Mouse (Mus musculus): ENCODE results near the gene B230104I21Rik. TPM values are rescaled to one million over a fixed set of nuclear protein-coding genes. Genes with fewer than 3 reads are reported as not detected.

Gene B230104I21Rik
- polyA plus RNA-seq, 1 experiment from 2014 or later = not detected

GRCm38 (mm10) chr4:154375939-154376625, 40.2 kb downstream of the B230104I21Rik start:
- H3K27ac ChIP-seq = no peak overlapping the region
- no peaks in the 10 kb centered on the region for H3K27me3 ChIP-seq
- no peaks in the 10 kb centered on the region for H3K9me3 ChIP-seq (replicated peaks)
- H3K4me1 ChIP-seq (replicated peaks) = peaks cover 9% of the 10 kb centered on the region; the same call in 1 of the 2 replicates
- no peak overlapping the region for H3K9ac ChIP-seq
- H3K4me3 ChIP-seq (replicated peaks) = no peak overlapping the region
- WGBS (ENCODE audit: insufficient replicate concordance) = 55% methylated on average over 10 of the region's 10 CpGs
- ATAC-seq (ENCODE audit: low read depth) (peak; percentile 48; the same call in 1 of the 2 replicates), DNase-seq (no peak)
- H3K36me3 ChIP-seq = no peaks in the 10 kb centered on the region
- H3K4me2 ChIP-seq = no peak overlapping the region

GRCm38 (mm10) chr4:154378876-154379275, 42.9 kb downstream of the B230104I21Rik start:
- 69% methylated on average over 2 of the region's 2 CpGs for WGBS (ENCODE audit: insufficient replicate concordance)
- Histone ChIP-seq H3K4me1 (replicated peaks) (peaks cover 9% of the 10 kb centered on the region; the same call in 1 of the 2 replicates), H3K4me2 (no peak overlapping the region), H3K36me3 (no peaks in the 10 kb centered on the region), H3K4me3 (replicated peaks) (no peak overlapping the region), H3K27ac (no peak overlapping the region), H3K9ac (no peak overlapping the region), H3K9me3 (replicated peaks) (no peaks in the 10 kb centered on the region), H3K27me3 (no peaks in the 10 kb centered on the region)
- ATAC-seq (ENCODE audit: low read depth) = no peak
- DNase-seq = no peak

DNA sequence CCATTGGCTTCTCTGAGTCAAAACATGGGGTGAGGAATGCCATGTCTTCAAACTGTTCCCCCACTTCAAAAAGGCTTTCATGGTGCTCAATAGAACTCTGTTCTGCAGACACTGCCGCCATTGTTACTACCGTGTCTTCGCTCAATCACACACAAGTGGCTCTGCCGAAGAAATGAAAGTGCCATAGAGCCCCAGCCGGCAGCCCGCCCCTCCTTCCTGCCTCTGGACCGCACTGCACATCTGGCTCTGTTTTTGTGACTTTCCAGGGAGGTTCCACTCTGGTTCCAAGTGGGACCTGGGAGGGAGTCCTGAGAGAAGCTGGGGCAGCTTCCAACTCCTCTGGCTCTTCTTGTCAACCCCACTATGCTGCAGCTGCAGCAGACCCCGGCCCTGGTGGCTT, 49.3 kb downstream of the B230104I21Rik start:
- DNase-seq (no peak), ATAC-seq (ENCODE audit: low read depth) (no peak)
- Histone ChIP-seq H3K27ac (no peak overlapping the region), H3K27me3 (no peaks in the 10 kb centered on the region), H3K4me3 (replicated peaks) (no peak overlapping the region), H3K36me3 (no peaks in the 10 kb centered on the region), H3K4me2 (no peak overlapping the region), H3K9ac (no peak overlapping the region), H3K9me3 (replicated peaks) (no peaks in the 10 kb centered on the region), H3K4me1 (replicated peaks) (peaks cover under 1% of the 10 kb centered on the region)
- 69% methylated on average over 8 of the region's 8 CpGs for WGBS (ENCODE audit: insufficient replicate concordance)

- H3K27ac ChIP-seq = no peak overlapping the region
- peaks cover 6% of the 10 kb centered on the region for H3K4me1 ChIP-seq (replicated peaks)
- H3K9me3 ChIP-seq (replicated peaks) = no peaks in the 10 kb centered on the region
- DNase-seq = no peak
- H3K4me3 ChIP-seq (replicated peaks) = no peak overlapping the region
- H3K27me3 ChIP-seq = no peaks in the 10 kb centered on the region
- ATAC-seq (ENCODE audit: low read depth) = no peak
- WGBS (ENCODE audit: insufficient replicate concordance) = 38% methylated on average over 2 of the region's 2 CpGs
- no peak overlapping the region for H3K4me2 ChIP-seq
- no peak overlapping the region for H3K9ac ChIP-seq
- H3K36me3 ChIP-seq = no peaks in the 10 kb centered on the region
Measured at GRCm38 (mm10) chr4:154385918-154386317, 50.0 kb downstream of the B230104I21Rik start.

GRCm38 (mm10) chr4:154386810-154387209, 50.9 kb downstream of the B230104I21Rik start:
- no peak for ATAC-seq (ENCODE audit: low read depth)
- 57% methylated on average over 8 of the region's 8 CpGs for WGBS (ENCODE audit: insufficient replicate concordance)
- no peak overlapping the region for H3K27ac ChIP-seq

DNA sequence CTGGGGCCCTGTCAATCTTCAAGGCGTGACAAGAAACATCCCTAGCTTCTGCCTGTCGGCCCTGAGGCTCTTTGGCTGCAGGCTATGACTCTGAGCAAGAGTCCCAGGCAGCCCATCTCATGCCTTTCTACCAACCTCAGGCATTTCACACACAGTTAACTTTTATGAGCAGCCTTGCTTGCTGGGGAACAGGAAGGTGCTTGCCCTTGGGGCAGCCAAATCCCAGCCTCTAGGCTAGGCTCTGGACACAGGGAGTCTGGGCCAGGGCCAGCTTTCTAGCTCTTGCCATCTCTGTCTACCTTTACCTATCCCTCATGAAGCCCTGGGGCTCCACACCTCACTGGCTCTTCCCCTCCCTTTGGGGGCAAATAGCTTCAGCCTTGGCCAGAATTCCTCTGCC, 53.7 kb downstream of the B230104I21Rik start:
- Histone ChIP-seq H3K36me3 (no peaks in the 10 kb centered on the region), H3K9ac (no peak overlapping the region), H3K27me3 (no peaks in the 10 kb centered on the region), H3K4me3 (replicated peaks) (no peak overlapping the region), H3K4me1 (replicated peaks) (peaks cover 16% of the 10 kb centered on the region), H3K9me3 (replicated peaks) (no peaks in the 10 kb centered on the region), H3K27ac (no peak overlapping the region), H3K4me2 (no peak overlapping the region)
- 60% methylated on average over 2 of the region's 2 CpGs for WGBS (ENCODE audit: insufficient replicate concordance)
- ATAC-seq (ENCODE audit: low read depth) (no peak), DNase-seq (no peak)

More at GRCm38 (mm10) chr4:154386810-154387209, 50.9 kb downstream of the B230104I21Rik start:
- H3K4me3 ChIP-seq (replicated peaks) = no peak overlapping the region
- no peaks in the 10 kb centered on the region for H3K9me3 ChIP-seq (replicated peaks)
- no peaks in the 10 kb centered on the region for H3K36me3 ChIP-seq
- H3K9ac ChIP-seq = no peak overlapping the region
- no peak overlapping the region for H3K4me2 ChIP-seq
- peaks cover 6% of the 10 kb centered on the region for H3K4me1 ChIP-seq (replicated peaks)
- no peak for DNase-seq
- H3K27me3 ChIP-seq = no peaks in the 10 kb centered on the region

DNA sequence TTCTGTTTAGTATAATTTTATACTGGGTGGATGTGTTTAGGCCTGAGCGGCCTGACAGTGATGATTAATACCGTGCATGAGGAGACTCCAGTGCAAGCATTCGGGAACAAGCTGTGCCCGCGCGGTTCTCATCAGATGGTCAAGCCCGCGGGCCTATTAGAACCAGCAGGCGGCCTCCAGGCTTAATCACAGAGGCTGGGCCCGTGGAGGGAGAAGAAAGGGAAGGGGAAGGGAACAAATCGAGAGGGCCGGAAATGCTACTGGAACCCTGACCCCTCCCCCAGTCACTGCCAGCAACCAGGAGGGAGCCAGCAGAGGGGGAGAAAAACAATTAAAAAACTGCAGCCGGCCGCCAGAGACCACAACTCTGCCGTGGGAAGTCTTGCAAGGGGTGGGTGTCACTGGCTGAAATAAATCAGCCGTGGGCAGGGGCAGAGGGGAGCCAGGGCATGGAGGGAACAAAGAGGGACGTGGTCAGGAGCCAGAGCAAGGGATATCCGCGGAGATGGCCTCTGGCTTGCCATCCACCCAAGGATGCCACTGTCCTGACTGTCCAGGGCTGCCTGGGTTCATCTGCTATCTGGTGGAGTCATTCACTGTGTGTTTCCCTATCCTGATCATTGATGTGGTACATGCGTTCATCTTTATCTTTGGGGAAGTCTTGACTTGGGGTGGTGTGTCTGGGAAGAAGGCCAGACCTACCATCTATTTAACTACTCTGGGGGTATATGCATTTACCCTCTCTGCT, 54.6 kb downstream of the B230104I21Rik start:
- Histone ChIP-seq H3K27me3 (no peaks in the 10 kb centered on the region), H3K27ac (no peak overlapping the region), H3K9ac (no peak overlapping the region; the same call in 1 of the 2 replicates), H3K9me3 (replicated peaks) (no peaks in the 10 kb centered on the region), H3K4me1 (replicated peaks) (peaks cover 16% of the 10 kb centered on the region), H3K4me2 (no peak overlapping the region), H3K4me3 (replicated peaks) (no peak overlapping the region), H3K36me3 (no peaks in the 10 kb centered on the region)
- WGBS (ENCODE audit: insufficient replicate concordance) = 13% methylated on average over 20 of the region's 20 CpGs
- DNase-seq (no peak), ATAC-seq (ENCODE audit: low read depth) (no peak)

DNA sequence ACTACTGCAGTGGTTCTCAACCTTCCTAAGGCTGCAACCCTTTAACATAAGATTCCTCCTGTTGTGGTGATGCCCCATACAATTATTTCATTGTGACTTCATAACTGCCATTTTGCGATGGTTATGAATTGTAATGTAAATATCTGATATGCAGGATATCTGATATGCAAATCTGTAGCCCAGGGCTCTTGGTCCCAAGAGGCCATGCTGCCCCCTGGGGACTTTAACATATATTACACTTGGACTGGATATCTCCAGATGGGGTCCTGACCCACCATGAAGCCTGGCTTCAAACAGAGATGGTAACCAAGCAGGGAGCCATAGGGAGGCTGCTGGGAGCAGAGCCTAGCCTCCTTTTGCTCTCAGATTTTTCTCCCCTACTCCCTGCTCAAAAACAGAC, 56.7 kb downstream of the B230104I21Rik start:
- no peak overlapping the region for H3K9ac ChIP-seq
- H3K27me3 ChIP-seq = no peaks in the 10 kb centered on the region
- H3K27ac ChIP-seq = no peak overlapping the region
- no peak overlapping the region for H3K4me2 ChIP-seq
- H3K4me1 ChIP-seq (replicated peaks) = peaks cover 16% of the 10 kb centered on the region
- DNase-seq (no peak), ATAC-seq (ENCODE audit: low read depth) (no peak)
- 57% methylated on average over 1 of the region's 1 CpGs for WGBS (ENCODE audit: insufficient replicate concordance)
- no peak overlapping the region for H3K4me3 ChIP-seq (replicated peaks)
- no peaks in the 10 kb centered on the region for H3K9me3 ChIP-seq (replicated peaks)
- H3K36me3 ChIP-seq = no peaks in the 10 kb centered on the region

- Histone ChIP-seq H3K4me3 (replicated peaks) (no peak overlapping the region), H3K27ac (no peak overlapping the region), H3K4me1 (replicated peaks) (peaks cover 16% of the 10 kb centered on the region), H3K9ac (no peak overlapping the region), H3K4me2 (no peak overlapping the region), H3K9me3 (replicated peaks) (no peaks in the 10 kb centered on the region), H3K36me3 (no peaks in the 10 kb centered on the region), H3K27me3 (no peaks in the 10 kb centered on the region)
- WGBS (ENCODE audit: insufficient replicate concordance) = 20% methylated on average over 18 of the region's 18 CpGs
- no peak for DNase-seq
- ATAC-seq (ENCODE audit: low read depth) = peak; percentile 35; the same call in 1 of the 2 replicates
Measured at GRCm38 (mm10) chr4:154393196-154394122, 57.5 kb downstream of the B230104I21Rik start.

DNA sequence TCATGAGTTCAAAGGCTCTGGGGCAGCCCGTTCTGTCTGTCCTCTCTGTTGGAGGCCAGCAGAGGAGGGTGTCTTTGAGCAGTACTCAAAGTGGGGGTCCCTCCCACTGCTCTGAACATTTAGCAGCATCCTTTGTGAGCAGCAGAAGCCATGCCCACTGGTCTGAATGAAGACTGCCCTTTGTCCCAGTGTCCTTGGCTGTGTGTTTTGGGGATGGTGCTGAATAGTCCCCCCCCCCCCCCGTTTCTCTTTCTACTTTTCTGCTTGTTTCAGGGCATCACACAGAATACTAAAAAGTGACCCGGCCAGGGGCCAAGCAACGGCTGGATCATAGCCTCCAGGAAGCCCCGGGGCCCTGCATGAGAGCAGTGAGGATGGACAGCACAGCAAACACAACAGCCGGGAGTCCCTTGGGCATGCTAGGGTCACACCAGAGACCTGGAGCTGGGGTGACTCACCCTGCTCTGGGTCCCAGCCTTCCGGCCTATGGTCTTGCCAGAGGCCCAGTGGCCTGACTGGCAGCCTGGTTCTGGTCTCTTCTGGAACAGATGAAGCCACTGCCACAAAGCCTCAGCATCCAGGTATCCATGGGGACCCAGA, 58.3 kb downstream of the B230104I21Rik start:
- Histone ChIP-seq H3K27me3 (no peaks in the 10 kb centered on the region), H3K9me3 (replicated peaks) (no peaks in the 10 kb centered on the region), H3K4me3 (replicated peaks) (no peak overlapping the region), H3K36me3 (no peaks in the 10 kb centered on the region), H3K27ac (no peak overlapping the region), H3K4me1 (replicated peaks) (peaks cover 16% of the 10 kb centered on the region), H3K4me2 (no peak overlapping the region), H3K9ac (no peak overlapping the region)
- WGBS (ENCODE audit: insufficient replicate concordance) = 40% methylated on average over 7 of the region's 7 CpGs
- no peak for DNase-seq
- no peak for ATAC-seq (ENCODE audit: low read depth)
